Mouse (Mus musculus) testis, adult 2 months (tissue): ENCODE measurements around the gene Scd3. TPM values are rescaled to one million over a fixed set of nuclear protein-coding genes. Genes with fewer than 3 reads are reported as not detected.

Experiments
- H3K27ac ChIP-seq: fragments of 200-500 bp; 2 replicates; pipeline ENCODE4 v1.5.1; 2012; ENCODE audit warnings: low read depth, low read length; ENCODE audit not compliant: control insufficient read depth, insufficient read depth
- H3K27me3 ChIP-seq: fragments of 200-500 bp; 2 replicates; pipeline ENCODE4 v1.6.1; 2012; ENCODE audit warnings: mild to moderate bottlenecking, low read length, moderate library complexity; ENCODE audit not compliant: control insufficient read depth, insufficient read depth
- H3K36me3 ChIP-seq: fragments of 200-500 bp; 2 replicates; pipeline ENCODE4 v1.6.1; 2012; ENCODE audit warnings: mild to moderate bottlenecking, low read length; ENCODE audit not compliant: control insufficient read depth, insufficient read depth
- H3K4me1 ChIP-seq: fragments of 200-500 bp; 2 replicates; pipeline ENCODE4 v1.6.1; 2012; ENCODE audit warnings: low read length; ENCODE audit not compliant: control insufficient read depth, insufficient read depth
- H3K4me3 ChIP-seq: fragments of 200-500 bp; 2 replicates; pipeline ENCODE4 v1.5.1; 2012; ENCODE audit warnings: low read depth, mild to moderate bottlenecking, low read length, moderate library complexity, mixed read lengths; ENCODE audit not compliant: control insufficient read depth
- CTCF ChIP-seq: fragments of 200-500 bp; IDR thresholded peaks from 2 replicates; pipeline ENCODE4 v1.5.1; 2012; ENCODE audit warnings: low read depth, mild to moderate bottlenecking, inconsistent platforms, low read length, moderate library complexity; ENCODE audit not compliant: control insufficient read depth, insufficient read depth, insufficient replicate concordance
- POLR2A ChIP-seq: fragments of 200-500 bp; IDR thresholded peaks from 2 replicates; pipeline ENCODE4 v1.6.1; 2012; ENCODE audit warnings: low read depth, mild to moderate bottlenecking, inconsistent platforms, low read length, moderate library complexity; ENCODE audit not compliant: control insufficient read depth
- polyA plus RNA-seq: library from polyadenylated mRNA; depleted of rRNA; stranded (reverse); fragments of >200 nt; gene quantifications from 2 replicates; pipeline ENCODE4 v1.2.3, GENCODE M21; 2012; rRNA removed

Scd3 gene
- polyA plus RNA-seq, 1 experiment: 7.1 TPM

- H3K27ac ChIP-seq: no peak overlapping the region
- peaks cover 7% of the 10 kb centered on the region for H3K4me1 ChIP-seq
- TF ChIP-seq CTCF: no peak
- no peak for TF ChIP-seq POLR2A
- no peaks in the 10 kb centered on the region for H3K27me3 ChIP-seq
- no peaks in the 10 kb centered on the region for H3K36me3 ChIP-seq
- no peak overlapping the region for H3K4me3 ChIP-seq
Measured at GRCm38 (mm10) chr19:44292083-44292482, 89.0 kb downstream of the Scd3 start.

- TF ChIP-seq POLR2A: no peak
- no peak for TF ChIP-seq CTCF
- no peaks in the 10 kb centered on the region for H3K36me3 ChIP-seq
- no peak overlapping the region for H3K4me3 ChIP-seq
- H3K27me3 ChIP-seq: no peaks in the 10 kb centered on the region
- peaks cover 7% of the 10 kb centered on the region for H3K4me1 ChIP-seq
- H3K27ac ChIP-seq: no peak overlapping the region
Measured at GRCm38 (mm10) chr19:44292483-44292882, 89.4 kb downstream of the Scd3 start.

GRCm38 (mm10) chr19:44292941-44293768 is 90.1 kb downstream of the Scd3 start, which contains the start of gene Scd2:
Gene Scd2 (plus strand): TSS chr19:44293674.
- H3K4me3 ChIP-seq: peak within 1 kb of the TSS; percentile 87
- TF ChIP-seq POLR2A: no peak
- TF ChIP-seq CTCF: no peak
- H3K27me3 ChIP-seq: no peaks in the 10 kb centered on the region
- H3K36me3 ChIP-seq: no peaks in the 10 kb centered on the region
- H3K4me1 ChIP-seq: peaks cover 7% of the 10 kb centered on the region
- H3K27ac ChIP-seq: peak within 1 kb of the TSS; percentile 86

Other genes starting within 250 kb of the Scd3 start
- 6.5 and 8.2 TPM in 2 replicates for gene Cpn1, start 216.7 kb upstream of the Scd3 start, polyA plus RNA-seq
- gene Cyp2c23, start 174.1 kb upstream of the Scd3 start, polyA plus RNA-seq: 0.85 and 1.1 TPM in 2 replicates
- gene Erlin1, start 133.5 kb upstream of the Scd3 start, polyA plus RNA-seq: 24.3 and 27.8 TPM in 2 replicates
- gene Chuk, start 95.8 kb upstream of the Scd3 start, polyA plus RNA-seq: 11.8 and 18.3 TPM in 2 replicates
- gene Cwf19l1, start 67.4 kb upstream of the Scd3 start, polyA plus RNA-seq: 6.8 and 6.9 TPM in 2 replicates
- gene Bloc1s2, start 56.8 kb upstream of the Scd3 start, polyA plus RNA-seq: 44.8 and 48.6 TPM in 2 replicates
- gene Pkd2l1, start 10.8 kb upstream of the Scd3 start, polyA plus RNA-seq: 9.2 and 11.5 TPM in 2 replicates
- gene Scd2, start 90.4 kb downstream of the Scd3 start, polyA plus RNA-seq: 60.9 and 71.6 TPM in 2 replicates
- 0.22 and 0.37 TPM in 2 replicates for gene Scd4, start 129.8 kb downstream of the Scd3 start, polyA plus RNA-seq
- 14.6 and 32.0 TPM in 2 replicates for gene Scd1, start 204.6 kb downstream of the Scd3 start, polyA plus RNA-seq